Mouse (Mus musculus) heart, embryonic 16.5 days (tissue): ENCODE measurements around the gene Jun. TPM values are rescaled to one million over a fixed set of nuclear protein-coding genes. Genes with fewer than 3 reads are reported as not detected.

Source experiments
- ATAC-seq: fragments of 200-750 bp; cut with Nextera tagmentation; replicated peaks from 2 replicates; pipeline ENCODE4 v1.8.0; 2017; ENCODE audit warnings: moderate number of reproducible peaks; ENCODE audit not compliant: insufficient read depth, low FRiP score; ENCODE audit errors: extremely low read depth
- H3K27ac ChIP-seq: fragments of 300-500 bp; sonication (generic); 2 replicates; pipeline ENCODE4 v1.5.1; 2014; ENCODE audit warnings: mild to moderate bottlenecking, low read length, control low read depth, moderate library complexity
- H3K27me3 ChIP-seq: fragments of 300-500 bp; sonication (generic); 2 replicates; pipeline ENCODE4 v1.6.1; 2014; ENCODE audit warnings: low read length, mixed read lengths; ENCODE audit not compliant: control insufficient read depth, insufficient read depth
- H3K36me3 ChIP-seq: fragments of 300-500 bp; sonication (generic); 2 replicates; pipeline ENCODE4 v1.6.1; 2014; ENCODE audit not compliant: control insufficient read depth, insufficient read depth
- H3K4me1 ChIP-seq: fragments of 300-500 bp; sonication (generic); 2 replicates; pipeline ENCODE4 v1.6.1; 2014; ENCODE audit warnings: low read length, mixed read lengths; ENCODE audit not compliant: control insufficient read depth, insufficient read depth
- H3K4me2 ChIP-seq: fragments of 300-500 bp; sonication (generic); 2 replicates; pipeline ENCODE4 v1.6.1; 2014; ENCODE audit warnings: low read depth, mild to moderate bottlenecking, control low read depth, low read length
- H3K4me3 ChIP-seq: fragments of 300-500 bp; sonication (generic); 2 replicates; pipeline ENCODE4 v1.5.1; 2014; ENCODE audit warnings: mild to moderate bottlenecking, control low read depth, low read length
- H3K9ac ChIP-seq: fragments of 300-500 bp; sonication (generic); 2 replicates; pipeline ENCODE4 v1.6.1; 2014; ENCODE audit warnings: low read length, control low read depth
- H3K9me3 ChIP-seq: fragments of 300-500 bp; sonication (generic); replicated peaks from 2 replicates; pipeline ENCODE4 v1.6.1; 2016; ENCODE audit warnings: low read length; ENCODE audit not compliant: control insufficient read depth
- WGBS: fragments of 180-500 bp; shearing (Covaris S2); extraction: QIAGEN DNeasy Blood & Tissue Kit; methylation state at CpG from one replicate; pipeline ENCODE4 v1.1.7; 2014; 5-methylcytosine and 5-hydroxymethylcytosine counted together
- polyA plus RNA-seq: library from polyadenylated mRNA; unstranded; fragments of >200 nt; fragmentation: Nextera tagmentation; extraction: Ambion mirVana; gene quantifications from 2 replicates; pipeline ENCODE4 v1.2.1, GENCODE M21; 2015

Jun gene
- polyA plus RNA-seq, 1 experiment from 2014 or later = 72.0 TPM

GRCm38 (mm10) chr4:95081632-95082031, 29.6 kb upstream of the Jun start:
- Histone ChIP-seq H3K4me1 (peaks cover 21% of the 10 kb centered on the region), H3K9ac (peak overlapping the region; percentile 41), H3K4me2 (no peak overlapping the region), H3K27me3 (no peaks in the 10 kb centered on the region), H3K36me3 (no peaks in the 10 kb centered on the region), H3K9me3 (no peaks in the 10 kb centered on the region), H3K27ac (peak overlapping the region; percentile 64), H3K4me3 (no peak overlapping the region)
- 0 out of 2 replicates have a peak, but pooled peaks have one; percentile 23 for ATAC-seq
- WGBS = 26% methylated on average over 8 of the region's 8 CpGs

DNA sequence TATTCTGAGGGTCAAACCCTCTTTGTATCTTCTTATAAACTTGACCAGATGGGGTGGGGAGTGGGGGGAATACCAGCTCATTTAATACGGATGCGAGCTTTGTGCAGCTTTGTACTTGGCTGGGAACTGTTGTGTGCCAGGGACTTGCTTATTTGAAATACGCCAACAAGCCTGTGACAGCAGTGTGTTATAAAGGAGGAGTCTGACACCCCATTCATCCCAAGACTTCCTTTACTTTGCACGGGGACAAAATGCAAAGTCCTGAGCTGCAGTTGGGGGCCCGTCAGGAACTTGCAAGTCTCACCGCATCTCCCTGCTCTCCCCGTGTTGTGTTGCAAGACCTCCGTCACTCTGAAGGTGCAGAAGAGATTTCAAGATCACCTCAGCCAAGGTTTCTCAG, 26.6 kb upstream of the Jun start:
- H3K4me1 ChIP-seq = peaks cover 21% of the 10 kb centered on the region
- H3K36me3 ChIP-seq = no peaks in the 10 kb centered on the region
- no peak overlapping the region for H3K9ac ChIP-seq
- H3K4me2 ChIP-seq = no peak overlapping the region
- H3K9me3 ChIP-seq = no peaks in the 10 kb centered on the region
- no peak for ATAC-seq
- 64% methylated on average over 8 of the region's 8 CpGs for WGBS
- H3K27me3 ChIP-seq = no peaks in the 10 kb centered on the region
- no peak overlapping the region for H3K4me3 ChIP-seq
- no peak overlapping the region for H3K27ac ChIP-seq

- WGBS = 44% methylated on average over 14 of the region's 14 CpGs
- Histone ChIP-seq H3K27ac (no peak overlapping the region), H3K4me1 (peaks cover 2% of the 10 kb centered on the region; the same call in 1 of the 2 replicates), H3K9me3 (no peaks in the 10 kb centered on the region), H3K4me2 (no peak overlapping the region), H3K4me3 (no peak overlapping the region), H3K36me3 (no peaks in the 10 kb centered on the region), H3K27me3 (no peaks in the 10 kb centered on the region), H3K9ac (no peak overlapping the region)
- ATAC-seq = no peak
Measured at GRCm38 (mm10) chr4:95076279-95076678, 24.3 kb upstream of the Jun start.

- Histone ChIP-seq H3K9ac (no peak overlapping the region), H3K4me3 (no peak overlapping the region), H3K4me1 (no peaks in the 10 kb centered on the region), H3K4me2 (no peak overlapping the region), H3K27ac (no peak overlapping the region), H3K9me3 (no peaks in the 10 kb centered on the region), H3K27me3 (no peaks in the 10 kb centered on the region), H3K36me3 (no peaks in the 10 kb centered on the region)
- 80% methylated on average over 17 of the region's 17 CpGs for WGBS
- ATAC-seq = no peak
Measured at GRCm38 (mm10) chr4:95075591-95076002, 23.6 kb upstream of the Jun start.

GRCm38 (mm10) chr4:95074319-95074718, 22.3 kb upstream of the Jun start:
- Histone ChIP-seq H3K4me1 (no peaks in the 10 kb centered on the region), H3K9me3 (no peaks in the 10 kb centered on the region), H3K4me3 (no peak overlapping the region), H3K36me3 (no peaks in the 10 kb centered on the region), H3K4me2 (no peak overlapping the region), H3K27ac (no peak overlapping the region), H3K9ac (no peak overlapping the region), H3K27me3 (no peaks in the 10 kb centered on the region)
- ATAC-seq = no peak
- 84% methylated on average over 6 of the region's 6 CpGs for whole genome bisulfite sequencing

DNA sequence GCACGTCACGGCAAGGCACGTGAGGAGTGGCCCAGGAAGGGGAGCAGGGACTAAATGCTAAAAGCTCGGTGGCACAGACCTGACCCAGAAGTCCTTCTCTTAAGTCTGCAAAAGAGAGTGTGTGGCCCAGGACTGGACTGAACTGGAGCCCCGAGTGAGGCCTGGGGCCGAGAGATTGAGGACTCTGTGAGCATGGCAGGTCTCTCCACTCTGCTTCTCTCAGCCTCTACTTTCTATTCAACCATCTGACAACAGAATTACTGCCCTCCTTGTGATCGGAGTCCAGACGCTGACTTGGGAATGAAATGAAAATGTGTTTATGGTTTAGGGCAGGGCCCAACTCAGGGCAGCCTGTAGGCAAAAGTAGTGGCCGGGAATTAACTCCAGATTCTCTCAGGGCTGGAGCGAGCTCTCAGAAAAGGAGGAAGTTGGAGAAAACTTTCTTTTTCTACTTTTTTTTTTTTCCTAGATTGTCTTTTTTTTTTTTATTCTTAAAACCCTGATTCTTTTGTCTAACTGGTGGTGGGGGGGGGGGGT, 21.3 kb upstream of the Jun start:
- H3K9ac ChIP-seq = no peak overlapping the region
- no peak for ATAC-seq
- no peaks in the 10 kb centered on the region for H3K36me3 ChIP-seq
- H3K9me3 ChIP-seq = no peaks in the 10 kb centered on the region
- no peaks in the 10 kb centered on the region for H3K4me1 ChIP-seq
- no peaks in the 10 kb centered on the region for H3K27me3 ChIP-seq
- no peak overlapping the region for H3K4me2 ChIP-seq
- WGBS = 74% methylated on average over 10 of the region's 10 CpGs
- H3K4me3 ChIP-seq = no peak overlapping the region
- no peak overlapping the region for H3K27ac ChIP-seq

DNA sequence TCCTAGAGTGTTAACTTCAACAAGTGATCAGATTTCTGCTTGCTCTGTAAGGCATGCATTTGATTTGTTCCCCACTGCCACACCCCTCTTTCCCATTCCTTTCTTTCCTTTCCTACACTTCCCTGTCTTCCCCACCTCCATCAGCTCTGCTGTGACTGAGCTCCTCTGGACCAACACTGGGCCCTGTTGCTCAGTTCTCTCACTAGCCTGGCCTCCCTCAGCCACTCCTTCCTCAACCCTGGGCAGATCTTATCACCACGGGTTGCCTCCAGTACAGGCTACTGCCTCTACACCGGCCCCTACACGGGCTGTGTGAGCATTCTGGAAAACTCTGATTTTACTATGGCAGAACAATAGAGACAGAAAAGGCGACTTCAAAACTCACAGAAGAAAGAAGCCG, 18.4 kb upstream of the Jun start:
- no peaks in the 10 kb centered on the region for H3K9me3 ChIP-seq
- no peak for ATAC-seq
- H3K36me3 ChIP-seq = no peaks in the 10 kb centered on the region
- H3K27me3 ChIP-seq = no peaks in the 10 kb centered on the region
- no peaks in the 10 kb centered on the region for H3K4me1 ChIP-seq
- WGBS = 61% methylated on average over 5 of the region's 5 CpGs
- H3K4me3 ChIP-seq = no peak overlapping the region
- no peak overlapping the region for H3K27ac ChIP-seq
- H3K4me2 ChIP-seq = no peak overlapping the region
- H3K9ac ChIP-seq = no peak overlapping the region

- no peak overlapping the region for H3K4me3 ChIP-seq
- no peak overlapping the region for H3K27ac ChIP-seq
- no peak overlapping the region for H3K4me2 ChIP-seq
- H3K9ac ChIP-seq = no peak overlapping the region
- no peaks in the 10 kb centered on the region for H3K9me3 ChIP-seq
- ATAC-seq = no peak
- no peaks in the 10 kb centered on the region for H3K36me3 ChIP-seq
- H3K27me3 ChIP-seq = no peaks in the 10 kb centered on the region
- WGBS = 72% methylated on average over 8 of the region's 8 CpGs
- H3K4me1 ChIP-seq = no peaks in the 10 kb centered on the region
Measured at GRCm38 (mm10) chr4:95068045-95068948, 16.3 kb upstream of the Jun start.

- no peak for ATAC-seq
Measured at GRCm38 (mm10) chr4:95063609-95064210, 11.7 kb upstream of the Jun start.

More at GRCm38 (mm10) chr4:95063609-95064210, 11.7 kb upstream of the Jun start:
- 68% methylated on average over 2 of the region's 2 CpGs for WGBS
- H3K4me1 ChIP-seq = no peaks in the 10 kb centered on the region
- H3K27ac ChIP-seq = no peak overlapping the region
- no peaks in the 10 kb centered on the region for H3K9me3 ChIP-seq
- no peak overlapping the region for H3K9ac ChIP-seq
- no peak overlapping the region for H3K4me3 ChIP-seq
- no peak overlapping the region for H3K4me2 ChIP-seq
- no peaks in the 10 kb centered on the region for H3K36me3 ChIP-seq
- no peaks in the 10 kb centered on the region for H3K27me3 ChIP-seq
